8 mouse cellular contexts compared by ENCODE assay signal in genomic region chrX:7764657-7765280, GRCm38 (mm10). TPM values are rescaled to one million over a fixed set of nuclear protein-coding genes. Genes with fewer than 3 reads are reported as not detected.
DNase-seq lines count a peak whose midpoint lies in the region; ATAC-seq and TF ChIP-seq lines count a peak whose summit lies in the region.

No protein-coding gene starts in this region.

- DNase-seq in kidney, adult 9 months, result no peak
- DNase-seq in thymus, postnatal 10 days (ENCODE audit: low spot score in 2 of 2), result no peak
- DNase-seq in gastrocnemius, postnatal 10 days, result no peak
- DNase-seq in spleen, postnatal 4 days (ENCODE audit: low spot score in 2 of 2), result no peak

- peak overlapping the region; percentile 6; the same call in 1 of the 2 replicates for H3K27ac ChIP-seq in kidney, embryonic 15.5 days
- H3K27ac ChIP-seq in bone marrow macrophage, adult 2 months (ENCODE audit: insufficient read depth, low read depth, low read length), result peak overlapping the region; percentile 97
- H3K27ac ChIP-seq in hindbrain, embryonic 15.5 days (replicated peaks), result no peak overlapping the region
- H3K27ac ChIP-seq in midbrain, embryonic 15.5 days, result no peak overlapping the region

- peak overlapping the region; percentile 65 for H3K4me2 ChIP-seq in kidney, embryonic 15.5 days
- peak overlapping the region; percentile 67 for H3K4me2 ChIP-seq in hindbrain, embryonic 15.5 days
- H3K4me2 ChIP-seq in midbrain, embryonic 15.5 days, result peak overlapping the region; percentile 63

- no peak for TF ChIP-seq POLR2A in bone marrow macrophage, adult 2 months (IDR thresholded peaks at IDR 0.05; ENCODE audit: borderline replicate concordance, low read depth, low read length)

- no peaks in the 10 kb centered on the region for H3K9me3 ChIP-seq in kidney, embryonic 15.5 days (replicated peaks)
- no peaks in the 10 kb centered on the region for H3K9me3 ChIP-seq in hindbrain, embryonic 15.5 days
- no peaks in the 10 kb centered on the region for H3K9me3 ChIP-seq in midbrain, embryonic 15.5 days

- TF ChIP-seq CTCF in bone marrow macrophage, adult 2 months (IDR thresholded peaks at IDR 0.05; ENCODE audit: low read depth, low read length), result no peak

- ATAC-seq in kidney, embryonic 15.5 days (replicated peaks; ENCODE audit: low FRiP score), result no peak
- ATAC-seq in hindbrain, embryonic 15.5 days (ENCODE audit: low FRiP score, low read depth), result no peak
- no peak for ATAC-seq in midbrain, embryonic 15.5 days (replicated peaks)

- peak overlapping the region; percentile 17 for H3K9ac ChIP-seq in kidney, embryonic 15.5 days
- H3K9ac ChIP-seq in hindbrain, embryonic 15.5 days, result 0 out of 2 replicates have a peak overlapping the region, but pooled peaks have one; percentile 33
- no peak overlapping the region for H3K9ac ChIP-seq in midbrain, embryonic 15.5 days

- peaks cover 33% of the 10 kb centered on the region for H3K36me3 ChIP-seq in kidney, embryonic 15.5 days
- peaks cover 22% of the 10 kb centered on the region for H3K36me3 ChIP-seq in hindbrain, embryonic 15.5 days
- H3K36me3 ChIP-seq in midbrain, embryonic 15.5 days (replicated peaks), result 0 out of 2 replicates have a peak, but pooled peaks cover 5% of the 10 kb centered on the region

- peaks cover 23% of the 10 kb centered on the region for H3K4me1 ChIP-seq in kidney, embryonic 15.5 days
- peaks cover 29% of the 10 kb centered on the region for H3K4me1 ChIP-seq in bone marrow macrophage, adult 2 months (ENCODE audit: control insufficient read depth, insufficient read depth, low read length)
- peaks cover 28% of the 10 kb centered on the region for H3K4me1 ChIP-seq in hindbrain, embryonic 15.5 days (replicated peaks)
- H3K4me1 ChIP-seq in midbrain, embryonic 15.5 days, result peaks cover 22% of the 10 kb centered on the region

- H3K4me3 ChIP-seq in kidney, embryonic 15.5 days (replicated peaks), result peak overlapping the region; percentile 70
- peak overlapping the region; percentile 83 for H3K4me3 ChIP-seq in bone marrow macrophage, adult 2 months (ENCODE audit: insufficient read depth, low read length)
- peak overlapping the region; percentile 69 for H3K4me3 ChIP-seq in hindbrain, embryonic 15.5 days
- H3K4me3 ChIP-seq in midbrain, embryonic 15.5 days, result peak overlapping the region; percentile 67

- no peaks in the 10 kb centered on the region for H3K27me3 ChIP-seq in kidney, embryonic 15.5 days
- H3K27me3 ChIP-seq in hindbrain, embryonic 15.5 days, result no peaks in the 10 kb centered on the region
- H3K27me3 ChIP-seq in midbrain, embryonic 15.5 days (replicated peaks), result no peaks in the 10 kb centered on the region

- WGBS in kidney, embryonic 15.5 days, result 19% methylated on average over 9 of the region's 9 CpGs
- 17% methylated on average over 9 of the region's 9 CpGs for WGBS in hindbrain, embryonic 15.5 days
- WGBS in midbrain, embryonic 15.5 days, result 13% methylated on average over 9 of the region's 9 CpGs

RNA-seq across cellular contexts. Expression of gene Tfe3, which starts 2.4 kb away (rescaled TPM):
- 26.3 and 30.9 TPM in 2 replicates for polyA plus RNA-seq in kidney, embryonic 15.5 days (2015; fragmentation: Nextera tagmentation; extraction: Ambion mirVana)
- polyA plus RNA-seq in bone marrow macrophage, adult 2 months (2012; ENCODE audit: insufficient read depth, insufficient read length, missing spikeins), result 137 and 141 TPM in 2 replicates
- 24.1 and 25.5 TPM in 2 replicates for polyA plus RNA-seq in hindbrain, embryonic 15.5 days (2015; fragmentation: Nextera tagmentation; extraction: Ambion mirVana)
- polyA plus RNA-seq in midbrain, embryonic 15.5 days (2015; fragmentation: Nextera tagmentation; extraction: Ambion mirVana), result 26.3 and 26.6 TPM in 2 replicates
- total RNA-seq in gastrocnemius, postnatal 10 days (2021), result 10 to 100 TPM; 10.5 to 16.7 TPM

RNA-seq across cellular contexts. Expression of gene Ccdc120, which starts 14.1 kb away (rescaled TPM):
- polyA plus RNA-seq in kidney, embryonic 15.5 days (2015; fragmentation: Nextera tagmentation; extraction: Ambion mirVana), result 19.6 and 20.2 TPM in 2 replicates
- 0.75 and 1.9 TPM in 2 replicates for polyA plus RNA-seq in bone marrow macrophage, adult 2 months (2012; ENCODE audit: insufficient read depth, insufficient read length, missing spikeins)
- polyA plus RNA-seq in hindbrain, embryonic 15.5 days (2015; fragmentation: Nextera tagmentation; extraction: Ambion mirVana), result 63.2 and 66.1 TPM in 2 replicates
- 78.4 and 85.2 TPM in 2 replicates for polyA plus RNA-seq in midbrain, embryonic 15.5 days (2015; fragmentation: Nextera tagmentation; extraction: Ambion mirVana)
- 1 to 10 TPM; 1.0 to 1.5 TPM for total RNA-seq in gastrocnemius, postnatal 10 days (2021)

RNA-seq across cellular contexts. Expression of gene Gripap1, which starts 24.8 kb away (rescaled TPM):
- 44.1 and 51.8 TPM in 2 replicates for polyA plus RNA-seq in kidney, embryonic 15.5 days (2015; fragmentation: Nextera tagmentation; extraction: Ambion mirVana)
- 94.8 and 103 TPM in 2 replicates for polyA plus RNA-seq in bone marrow macrophage, adult 2 months (2012; ENCODE audit: insufficient read depth, insufficient read length, missing spikeins)
- 68.0 and 73.8 TPM in 2 replicates for polyA plus RNA-seq in hindbrain, embryonic 15.5 days (2015; fragmentation: Nextera tagmentation; extraction: Ambion mirVana)
- polyA plus RNA-seq in midbrain, embryonic 15.5 days (2015; fragmentation: Nextera tagmentation; extraction: Ambion mirVana), result 72.3 and 78.8 TPM in 2 replicates
- total RNA-seq in gastrocnemius, postnatal 10 days (2021), result 10 to 100 TPM; 15.3 to 22.7 TPM

RNA-seq across cellular contexts. Expression of gene Praf2, which starts 36.5 kb away (rescaled TPM):
- polyA plus RNA-seq in kidney, embryonic 15.5 days (2015; fragmentation: Nextera tagmentation; extraction: Ambion mirVana), result 64.4 and 68.9 TPM in 2 replicates
- 17.7 and 19.1 TPM in 2 replicates for polyA plus RNA-seq in bone marrow macrophage, adult 2 months (2012; ENCODE audit: insufficient read depth, insufficient read length, missing spikeins)
- polyA plus RNA-seq in hindbrain, embryonic 15.5 days (2015; fragmentation: Nextera tagmentation; extraction: Ambion mirVana), result 126 and 132 TPM in 2 replicates
- 132 and 133 TPM in 2 replicates for polyA plus RNA-seq in midbrain, embryonic 15.5 days (2015; fragmentation: Nextera tagmentation; extraction: Ambion mirVana)
- total RNA-seq in gastrocnemius, postnatal 10 days (2021), result 10 to 100 TPM in 1 of 2 experiments, 1 to 10 TPM in 1; 8.5 to 12.5 TPM

RNA-seq across cellular contexts. Expression of gene Gm45208, which starts 42.7 kb away (rescaled TPM):
- 0.96 TPM in 1 of 2 replicates, not detected in the other for polyA plus RNA-seq in kidney, embryonic 15.5 days (2015; fragmentation: Nextera tagmentation; extraction: Ambion mirVana)
- polyA plus RNA-seq in bone marrow macrophage, adult 2 months (2012; ENCODE audit: insufficient read depth, insufficient read length, missing spikeins), result not detected in 2 replicates
- polyA plus RNA-seq in hindbrain, embryonic 15.5 days (2015; fragmentation: Nextera tagmentation; extraction: Ambion mirVana), result 1.9 TPM in 1 of 2 replicates, not detected in the other
- polyA plus RNA-seq in midbrain, embryonic 15.5 days (2015; fragmentation: Nextera tagmentation; extraction: Ambion mirVana), result 0.85 and 1.3 TPM in 2 replicates
- not detected for total RNA-seq in gastrocnemius, postnatal 10 days (2021)

Comparison
In these comparisons a context has a peak if more than half of its experiments do, and no peak if none do; other contexts are left out.
1. H3K27ac ChIP-seq: peak in kidney, embryonic 15.5 days (single experiment) and bone marrow macrophage, adult 2 months (single experiment); none in hindbrain, embryonic 15.5 days (single experiment) and midbrain, embryonic 15.5 days (single experiment).
2. Peak in every context shown above with its lines, with median percentiles within 50 percentile points of each other: H3K4me2 ChIP-seq and H3K4me3 ChIP-seq.